Mouse (Mus musculus): Measurements from ENCODE around the gene Apela. TPM values are rescaled to one million over a fixed set of nuclear protein-coding genes. Genes with fewer than 3 reads are reported as not detected.

Apela gene
- polyA plus RNA-seq (2012; rRNA removed) = 0.72 and 0.96 TPM in 2 replicates

DNA sequence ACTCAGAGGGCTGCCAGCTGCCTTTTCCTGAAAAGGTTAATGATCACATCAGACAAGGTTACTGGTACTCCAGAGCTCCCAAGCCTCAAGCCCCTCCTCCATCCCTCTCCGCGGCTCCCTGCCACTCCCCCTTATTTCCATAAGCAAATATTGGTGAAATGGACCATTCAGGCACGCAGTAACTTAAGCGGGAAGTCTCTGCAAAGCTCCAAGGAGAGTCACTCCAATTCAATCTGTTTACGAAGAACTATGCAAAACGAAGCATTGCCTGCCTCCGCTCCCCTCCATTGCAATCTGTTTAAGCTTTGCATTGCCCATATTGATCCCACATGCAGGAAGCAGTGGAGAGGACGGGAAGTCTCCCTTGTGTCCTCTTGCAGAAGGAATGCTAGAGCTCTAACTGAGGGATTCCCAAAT lies at the start of gene Apela:
TSS of gene Apela (minus strand) at position 220 of the 417 bp plus-strand sequence.

DNA sequence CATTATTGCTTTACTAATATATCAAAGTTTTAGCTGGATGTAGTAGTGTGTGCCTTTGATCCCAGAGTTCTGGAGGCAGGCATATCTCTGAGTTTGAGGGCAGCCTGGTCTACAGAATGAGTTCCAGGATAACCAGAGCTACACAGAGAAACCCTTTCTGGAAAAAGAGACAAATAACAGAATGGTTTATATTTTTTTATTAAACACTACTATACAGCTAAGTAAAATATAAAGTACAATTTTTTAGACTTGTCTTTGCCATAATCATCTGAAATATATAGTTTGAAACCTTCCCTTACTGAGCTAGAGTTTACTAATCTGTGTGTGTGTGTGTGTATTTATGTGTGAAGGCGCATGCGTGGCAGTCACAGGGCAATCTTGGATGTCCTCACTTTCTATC lies 37.6 kb upstream of the Apela start, which contains the start of gene Gm10663:
TSS of gene Gm10663 (plus strand) at position 301 of the 400 bp plus-strand sequence.

DNA sequence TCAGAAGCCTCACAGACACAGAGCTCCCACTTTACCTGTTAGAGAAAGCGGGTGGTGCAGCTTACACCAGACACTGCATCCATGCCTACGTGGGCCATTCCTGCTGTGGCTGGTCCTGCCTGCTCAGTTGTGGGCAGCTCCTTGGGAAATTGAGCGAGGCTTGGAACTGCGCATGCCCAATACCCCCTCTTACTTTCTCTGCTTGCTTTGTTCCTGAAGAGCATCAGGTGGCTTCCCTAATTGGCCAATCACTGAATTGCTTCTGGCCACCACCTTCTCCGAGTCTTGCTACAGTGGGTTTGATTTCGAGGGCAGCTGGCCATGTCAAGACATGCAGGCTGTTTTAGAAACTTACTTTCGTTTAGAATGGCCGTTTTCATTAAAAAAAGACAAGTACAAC lies 18.7 kb downstream of the Apela start, which contains the start of the genes Trim61 and Trim60:
TSS of gene Trim61 (minus strand) at position 101 of the 400 bp plus-strand sequence.
TSS of gene Trim60 (minus strand) at position 162 of the 400 bp plus-strand sequence.

DNA sequence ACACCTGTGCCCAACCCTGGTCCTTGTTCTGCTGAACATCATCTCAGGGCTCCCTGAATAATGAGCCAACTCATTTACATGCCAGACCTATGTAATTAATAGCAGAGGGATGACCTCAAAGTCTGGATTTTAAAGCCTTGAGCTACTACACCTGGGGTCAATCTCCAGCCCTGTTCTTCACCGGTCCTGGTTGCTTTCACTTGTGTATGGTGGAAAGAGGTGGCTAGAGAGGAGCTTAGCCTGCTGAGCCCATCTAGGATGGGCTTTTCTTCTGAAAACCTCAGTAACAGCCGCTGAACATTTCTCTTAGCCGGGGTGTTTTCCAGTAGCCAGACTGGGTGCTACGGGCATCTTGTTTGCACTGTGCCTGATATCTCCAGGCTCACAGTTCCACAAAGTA lies 49.4 kb downstream of the Apela start, which contains the start of gene Trim75:
TSS of gene Trim75 (minus strand) at position 101 of the 400 bp plus-strand sequence.

Other genes starting within 250 kb of the Apela start
- 65.5 and 72.1 TPM in 2 replicates for gene Klhl2, start 187.3 kb downstream of the Apela start, polyA plus RNA-seq (2012; rRNA removed)
- gene Tmem192, start 90.2 kb downstream of the Apela start, polyA plus RNA-seq (2012; rRNA removed) = 17.2 and 17.8 TPM in 2 replicates
- gene Trim75, start 49.5 kb downstream of the Apela start, polyA plus RNA-seq (2012; rRNA removed) = not detected in 2 replicates
- gene Trim61, start 18.8 kb downstream of the Apela start, polyA plus RNA-seq (2012; rRNA removed) = not detected in 2 replicates
- gene Trim60, start 18.8 kb downstream of the Apela start, polyA plus RNA-seq (2012; rRNA removed) = not detected in 2 replicates
- not detected in 2 replicates for gene Gm10663, start 37.7 kb upstream of the Apela start, polyA plus RNA-seq (2012; rRNA removed)
- not detected in 2 replicates for gene BC030870, start 92.2 kb upstream of the Apela start, polyA plus RNA-seq (2012; rRNA removed)

Data from central nervous system, embryonic 18 days (tissue).